Mouse (Mus musculus) left cerebral cortex, adult 8-10 months (tissue): Measurements from ENCODE around the gene Btbd3. TPM values are rescaled to one million over a fixed set of nuclear protein-coding genes. Genes with fewer than 3 reads are reported as not detected.

Source experiments
- DNase-seq, 2 experiments: peaks; one replicate each; pipeline ENCODE4 v3.0.0; 2022; ENCODE audit warnings: low spot score in 2 of 2
- total RNA-seq, 4 experiments: library from RNA; stranded (reverse); gene quantifications; 2 replicates each; pipeline ENCODE4 v1.2.4; 2022

The Btbd3 gene
- 100 to 1,000 TPM; 114 to 138 (median 124) TPM for total RNA-seq

- DNase-seq, result peak; percentile 76 to 93
These were observed at the start of gene Btbd3 for GRCm38 (mm10) chr2:138256411-138256810. Btbd3 (plus strand) TSS chr2:138256565.

- DNase-seq, result peak; percentile 6 to 9
These were observed 40.8 kb upstream of the Btbd3 start for GRCm38 (mm10) chr2:138215561-138215960.

- peak in 1 of 2 experiments; percentile 13 for DNase-seq
These were observed 36.1 kb upstream of the Btbd3 start for GRCm38 (mm10) chr2:138220269-138220668.

- DNase-seq, result no peak
These were observed 24.1 kb upstream of the Btbd3 start for GRCm38 (mm10) chr2:138232247-138232646.

- no peak for DNase-seq
These were observed 20.2 kb upstream of the Btbd3 start for GRCm38 (mm10) chr2:138236149-138236548.

GRCm38 (mm10) chr2:138242452-138242851 lies 13.9 kb upstream of the Btbd3 start:
- no peak for DNase-seq

GRCm38 (mm10) chr2:138245631-138246289 lies 10.6 kb upstream of the Btbd3 start:
- peak in 1 of 2 experiments; percentile 28 for DNase-seq

- no peak for DNase-seq
These were observed 8.4 kb upstream of the Btbd3 start for GRCm38 (mm10) chr2:138247986-138248385.

- no peak for DNase-seq
These were observed 596 bp downstream of the Btbd3 start for GRCm38 (mm10) chr2:138256851-138257471.

- no peak for DNase-seq
These were observed 1.4 kb downstream of the Btbd3 start for GRCm38 (mm10) chr2:138257692-138258315.

GRCm38 (mm10) chr2:138261140-138261539 lies 4.8 kb downstream of the Btbd3 start:
- DNase-seq, result no peak

GRCm38 (mm10) chr2:138262885-138263284 lies 6.5 kb downstream of the Btbd3 start:
- no peak for DNase-seq

GRCm38 (mm10) chr2:138265356-138266005 lies 9.1 kb downstream of the Btbd3 start:
- DNase-seq, result no peak

GRCm38 (mm10) chr2:138266679-138267078 lies 10.3 kb downstream of the Btbd3 start:
- no peak for DNase-seq

GRCm38 (mm10) chr2:138267852-138268513 lies 11.6 kb downstream of the Btbd3 start:
- no peak for DNase-seq

GRCm38 (mm10) chr2:138269330-138269729 lies 13.0 kb downstream of the Btbd3 start:
- no peak for DNase-seq

GRCm38 (mm10) chr2:138273404-138274073 lies 17.2 kb downstream of the Btbd3 start:
- DNase-seq, result no peak

- no peak for DNase-seq
These were observed 17.7 kb downstream of the Btbd3 start for GRCm38 (mm10) chr2:138274086-138274485.

GRCm38 (mm10) chr2:138277842-138278691 lies 21.7 kb downstream of the Btbd3 start:
- peak; percentile 63 to 78 for DNase-seq
